Comparison of ENCODE assay signal across 11 mouse cellular contexts in the genomic region with DNA sequence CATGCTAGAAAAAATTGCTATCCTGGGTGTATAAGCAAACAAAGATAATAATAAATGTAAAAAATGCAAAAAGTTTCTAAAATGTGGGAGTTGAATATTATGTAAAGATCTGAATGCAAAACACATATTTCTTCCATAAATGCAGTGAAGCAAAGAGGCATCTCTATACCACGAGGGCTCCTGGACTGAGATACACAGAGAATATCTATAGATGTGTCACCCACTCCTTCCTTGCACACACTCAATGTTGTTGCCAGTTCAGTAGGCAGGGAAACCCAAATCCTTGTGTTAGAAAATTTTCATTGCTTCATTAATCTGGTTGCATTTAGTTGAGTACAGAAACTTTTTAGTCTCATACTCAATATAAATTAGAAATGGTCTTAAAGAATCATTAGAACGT.
"Had no signal": no experiment of that assay in that cellular context is flagged by ENCODE, and none has a peak within 500 bp of the region (broad histone marks: within the 10 kb centered on the region; RNA-seq: fewer than 3 reads in every experiment).

No protein-coding gene starts in this region.

- ATAC-seq: liver, postnatal 0 days; lung, postnatal 0 days; midbrain, embryonic 13.5 days; midbrain, embryonic 15.5 days had no signal

- DNase-seq: liver, postnatal 0 days; lung, adult 2 months; lung, postnatal 14 days; lung, postnatal 36 days; right cerebral cortex, postnatal 14 days; thymus, adult 18-20 months; thymus, postnatal 14 days; thymus, postnatal 36 days had no signal
